Mouse (Mus musculus) neural tube, embryonic 14.5 days (tissue): ENCODE data around the gene Nt5c. TPM values are rescaled to one million over a fixed set of nuclear protein-coding genes. Genes with fewer than 3 reads are reported as not detected.

Experiments used
- ATAC-seq: fragments of 200-750 bp; cut with Nextera tagmentation; 2 replicates; pipeline ENCODE4 v1.8.0; 2017; ENCODE audit warnings: low read depth, mild to moderate bottlenecking, moderate TSS enrichment, moderate library complexity
- H3K27ac ChIP-seq: fragments of 300-500 bp; sonication (generic); 2 replicates; pipeline ENCODE4 v1.5.1; 2014; ENCODE audit warnings: low read depth, mild to moderate bottlenecking, control low read depth, low read length, moderate library complexity, mixed read lengths
- H3K27me3 ChIP-seq: fragments of 300-500 bp; sonication (generic); 2 replicates; pipeline ENCODE4 v1.6.1; 2014; ENCODE audit warnings: low read length; ENCODE audit not compliant: control insufficient read depth, insufficient read depth
- H3K36me3 ChIP-seq: fragments of 300-500 bp; sonication (generic); 2 replicates; pipeline ENCODE4 v1.6.1; 2014; ENCODE audit warnings: low read length, mixed read lengths; ENCODE audit not compliant: control insufficient read depth, insufficient read depth
- H3K4me1 ChIP-seq: fragments of 300-500 bp; sonication (generic); 2 replicates; pipeline ENCODE4 v1.6.1; 2014; ENCODE audit warnings: low read length; ENCODE audit not compliant: control insufficient read depth, insufficient read depth
- H3K4me2 ChIP-seq: fragments of 300-500 bp; sonication (generic); 2 replicates; pipeline ENCODE4 v1.6.1; 2014; ENCODE audit warnings: mild to moderate bottlenecking, low read depth, low read length, control low read depth
- H3K4me3 ChIP-seq: fragments of 300-500 bp; sonication (generic); 2 replicates; pipeline ENCODE4 v1.5.1; 2014; ENCODE audit warnings: low read depth, low read length, control low read depth, mixed read lengths
- H3K9ac ChIP-seq: fragments of 300-500 bp; sonication (generic); replicated peaks from 2 replicates; pipeline ENCODE4 v1.6.1; 2014; ENCODE audit warnings: low read depth, mild to moderate bottlenecking, control low read depth, low read length, mixed read lengths
- H3K9me3 ChIP-seq: fragments of 300-500 bp; sonication (generic); 2 replicates; pipeline ENCODE4 v1.6.1; 2016; ENCODE audit warnings: low read length; ENCODE audit not compliant: control insufficient read depth
- WGBS: fragments of 180-500 bp; shearing (Covaris S2); extraction: QIAGEN DNeasy Blood & Tissue Kit; methylation state at CpG from one replicate; pipeline ENCODE4 v1.1.7; 2014; 5-methylcytosine and 5-hydroxymethylcytosine counted together
- polyA plus RNA-seq: library from polyadenylated mRNA; unstranded; fragments of >200 nt; fragmentation: Nextera tagmentation; extraction: Ambion mirVana; gene quantifications from 2 replicates; pipeline ENCODE4 v1.2.1, GENCODE M21; 2014

Gene Nt5c
- polyA plus RNA-seq, 1 experiment from 2014 or later = 95.8 TPM

- Histone ChIP-seq H3K4me1 (no peaks in the 10 kb centered on the region), H3K27ac (no peak overlapping the region), H3K36me3 (peaks cover 36% of the 10 kb centered on the region), H3K4me2 (no peak overlapping the region), H3K9ac (no peak overlapping the region), H3K4me3 (no peak overlapping the region), H3K27me3 (no peaks in the 10 kb centered on the region), H3K9me3 (no peaks in the 10 kb centered on the region)
- WGBS = 89% methylated on average over 2 of the region's 2 CpGs
- ATAC-seq = no peak
Observed at GRCm38 (mm10) chr11:115522238-115522637, 30.6 kb upstream of the Nt5c start.

- no peak overlapping the region for H3K27ac ChIP-seq
- H3K4me1 ChIP-seq = no peaks in the 10 kb centered on the region
- no peak for ATAC-seq
- H3K9ac ChIP-seq = no peak overlapping the region
- 87% methylated on average over 4 of the region's 4 CpGs for WGBS
- no peaks in the 10 kb centered on the region for H3K27me3 ChIP-seq
- no peak overlapping the region for H3K4me2 ChIP-seq
- H3K9me3 ChIP-seq = no peaks in the 10 kb centered on the region
- no peak overlapping the region for H3K4me3 ChIP-seq
- peaks cover 26% of the 10 kb centered on the region; the same call in 1 of the 2 replicates for H3K36me3 ChIP-seq
Observed at GRCm38 (mm10) chr11:115521080-115521479, 29.4 kb upstream of the Nt5c start.

GRCm38 (mm10) chr11:115520218-115520617 is 28.6 kb upstream of the Nt5c start:
- ATAC-seq = no peak
- Histone ChIP-seq H3K4me2 (no peak overlapping the region), H3K36me3 (peaks cover 17% of the 10 kb centered on the region; the same call in 1 of the 2 replicates), H3K27me3 (no peaks in the 10 kb centered on the region), H3K27ac (no peak overlapping the region), H3K4me3 (no peak overlapping the region), H3K9ac (no peak overlapping the region), H3K9me3 (no peaks in the 10 kb centered on the region), H3K4me1 (no peaks in the 10 kb centered on the region)
- 63% methylated on average over 2 of the region's 2 CpGs for WGBS

- H3K4me2 ChIP-seq = no peak overlapping the region
- no peak overlapping the region for H3K9ac ChIP-seq
- no peak for ATAC-seq
- H3K4me1 ChIP-seq = no peaks in the 10 kb centered on the region
- 0 out of 2 replicates have a peak, but pooled peaks cover 13% of the 10 kb centered on the region for H3K36me3 ChIP-seq
- no peaks in the 10 kb centered on the region for H3K9me3 ChIP-seq
- WGBS = 86% methylated on average over 3 of the region's 3 CpGs
- H3K4me3 ChIP-seq = no peak overlapping the region
- no peaks in the 10 kb centered on the region for H3K27me3 ChIP-seq
- no peak overlapping the region for H3K27ac ChIP-seq
Observed at GRCm38 (mm10) chr11:115519581-115519980, 27.9 kb upstream of the Nt5c start.

- Histone ChIP-seq H3K4me3 (no peak overlapping the region), H3K27ac (no peak overlapping the region), H3K27me3 (no peaks in the 10 kb centered on the region; the same call in 1 of the 2 replicates), H3K36me3 (0 out of 2 replicates have a peak, but pooled peaks cover 6% of the 10 kb centered on the region), H3K9me3 (no peaks in the 10 kb centered on the region), H3K4me2 (no peak overlapping the region), H3K9ac (no peak overlapping the region), H3K4me1 (no peaks in the 10 kb centered on the region)
- ATAC-seq = no peak
- 77% methylated on average over 9 of the region's 9 CpGs for WGBS
Observed at GRCm38 (mm10) chr11:115518693-115519092, 27.0 kb upstream of the Nt5c start.

GRCm38 (mm10) chr11:115516942-115517341 is 25.3 kb upstream of the Nt5c start:
- Histone ChIP-seq H3K4me1 (peaks cover 5% of the 10 kb centered on the region; the same call in 1 of the 2 replicates), H3K9ac (no peak overlapping the region), H3K27me3 (no peaks in the 10 kb centered on the region; the same call in 1 of the 2 replicates), H3K27ac (no peak overlapping the region), H3K4me2 (no peak overlapping the region), H3K36me3 (no peaks in the 10 kb centered on the region), H3K9me3 (no peaks in the 10 kb centered on the region), H3K4me3 (no peak overlapping the region)
- ATAC-seq = no peak
- WGBS = 84% methylated on average over 5 of the region's 5 CpGs

- H3K9ac ChIP-seq = no peak overlapping the region
- H3K4me2 ChIP-seq = no peak overlapping the region
- no peaks in the 10 kb centered on the region; the same call in 1 of the 2 replicates for H3K27me3 ChIP-seq
- no peak overlapping the region for H3K4me3 ChIP-seq
- no peak for ATAC-seq
- no peak overlapping the region for H3K27ac ChIP-seq
- no peaks in the 10 kb centered on the region for H3K9me3 ChIP-seq
- peaks cover 25% of the 10 kb centered on the region for H3K4me1 ChIP-seq
- WGBS = 80% methylated on average over 6 of the region's 6 CpGs
- H3K36me3 ChIP-seq = no peaks in the 10 kb centered on the region
Observed at GRCm38 (mm10) chr11:115515021-115515420, 23.4 kb upstream of the Nt5c start.

GRCm38 (mm10) chr11:115514238-115514663 is 22.6 kb upstream of the Nt5c start, which contains the start of gene Jpt1:
Gene Jpt1 (minus strand): TSS chr11:115514387.
- WGBS = under 1% methylated on average over 24 of the region's 24 CpGs
- H3K9ac ChIP-seq = peak within 1 kb of the TSS; percentile 100
- no peaks in the 10 kb centered on the region; the same call in 1 of the 2 replicates for H3K27me3 ChIP-seq
- peak within 1 kb of the TSS; percentile 92 for H3K4me2 ChIP-seq
- no peaks in the 10 kb centered on the region for H3K36me3 ChIP-seq
- peak within 1 kb of the TSS; percentile 100 for H3K4me3 ChIP-seq
- peaks cover 28% of the 10 kb centered on the region for H3K4me1 ChIP-seq
- peak; percentile 97 for ATAC-seq
- H3K9me3 ChIP-seq = no peaks in the 10 kb centered on the region
- H3K27ac ChIP-seq = peak within 1 kb of the TSS; percentile 86

GRCm38 (mm10) chr11:115513271-115514237 is 21.9 kb upstream of the Nt5c start:
- H3K4me2 ChIP-seq = peak overlapping the region; percentile 92
- peaks cover 33% of the 10 kb centered on the region for H3K4me1 ChIP-seq
- peak overlapping the region; percentile 100 for H3K9ac ChIP-seq
- H3K9me3 ChIP-seq = no peaks in the 10 kb centered on the region
- H3K27ac ChIP-seq = peak overlapping the region; percentile 86
- ATAC-seq = peak; percentile 68
- WGBS = under 1% methylated on average over 57 of the region's 57 CpGs
- no peaks in the 10 kb centered on the region; the same call in 1 of the 2 replicates for H3K27me3 ChIP-seq
- H3K36me3 ChIP-seq = no peaks in the 10 kb centered on the region
- peak overlapping the region; percentile 100 for H3K4me3 ChIP-seq
